Mouse (Mus musculus) cerebellum, adult 8-10 months (tissue): ENCODE results near the gene Vmn2r86.
"Not testable (repeated sequence)": the region's sequence is repeated elsewhere in the genome, so short reads cannot be mapped to it uniquely, and the experiment has no call there.

Experiments
- DNase-seq: peaks from one replicate; pipeline ENCODE4 v3.0.0; 2022

Vmn2r86 gene

DNA sequence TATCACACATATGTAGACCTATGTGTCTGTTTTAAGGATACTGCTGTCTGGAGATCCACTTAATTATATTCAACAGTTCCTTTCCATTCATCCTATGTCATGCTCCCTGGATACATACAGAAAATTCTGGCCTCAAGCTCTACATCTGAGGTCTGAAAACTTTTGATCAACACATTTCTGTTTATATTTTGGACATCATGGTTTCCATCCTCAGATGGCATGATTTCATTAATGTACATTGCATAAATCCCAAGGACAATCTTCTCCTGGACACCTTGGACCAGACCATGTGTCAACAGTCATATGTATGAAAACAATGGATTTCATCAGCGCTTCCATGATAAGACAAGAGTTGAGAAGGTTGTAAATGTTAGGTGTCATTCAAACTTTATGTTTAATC is at the start of gene Vmn2r86:
Vmn2r86 (minus strand) TSS at position 101 of the 400 bp plus-strand sequence.
- not testable (repeated sequence) for DNase-seq

DNA sequence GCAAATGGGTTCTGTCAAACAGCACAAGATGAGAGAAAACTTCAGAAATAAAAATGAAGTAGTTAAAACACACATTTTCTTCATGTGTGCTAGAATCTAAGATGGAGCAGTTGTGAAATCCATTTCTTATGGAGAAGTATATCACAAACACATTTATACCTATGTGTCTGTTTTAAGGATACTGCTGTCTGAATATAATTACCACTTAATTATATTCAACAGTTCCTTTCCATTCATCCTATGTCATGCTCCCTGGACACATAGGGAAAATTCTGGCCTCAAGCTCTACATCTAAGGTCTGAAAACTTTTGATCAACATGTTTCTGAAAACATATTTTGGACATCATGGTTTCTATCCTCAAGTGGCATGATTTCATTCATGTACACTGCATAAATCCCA is 41.4 kb upstream of the Vmn2r86 start, which contains the start of gene Vmn2r87:
Vmn2r87 (minus strand) TSS at position 101 of the 400 bp plus-strand sequence.
- no peak for DNase-seq

DNA sequence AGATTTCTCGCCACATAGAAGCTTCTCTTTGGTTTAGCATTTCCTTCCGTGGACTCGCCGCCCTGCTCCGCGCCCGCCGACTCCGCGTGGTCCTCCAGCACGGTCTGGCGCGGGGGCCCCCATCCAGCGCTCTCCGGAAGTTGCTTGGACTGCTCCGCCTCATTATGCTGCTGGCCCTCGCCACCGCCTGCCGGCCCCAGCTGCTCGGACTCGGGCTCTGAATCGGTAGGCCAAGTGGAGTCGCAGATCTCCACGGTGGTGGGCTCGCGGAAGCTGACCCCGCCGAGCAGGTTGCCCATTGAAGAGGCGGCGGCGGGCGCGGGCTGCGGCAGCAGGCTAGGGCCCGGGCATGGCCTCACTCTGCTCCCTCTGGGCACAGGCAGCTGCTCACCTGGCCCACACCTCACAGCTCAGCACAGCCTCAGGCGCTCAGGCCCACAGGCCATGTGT is 14.5 kb upstream of the Vmn2r86 start:
- DNase-seq = no peak

DNA sequence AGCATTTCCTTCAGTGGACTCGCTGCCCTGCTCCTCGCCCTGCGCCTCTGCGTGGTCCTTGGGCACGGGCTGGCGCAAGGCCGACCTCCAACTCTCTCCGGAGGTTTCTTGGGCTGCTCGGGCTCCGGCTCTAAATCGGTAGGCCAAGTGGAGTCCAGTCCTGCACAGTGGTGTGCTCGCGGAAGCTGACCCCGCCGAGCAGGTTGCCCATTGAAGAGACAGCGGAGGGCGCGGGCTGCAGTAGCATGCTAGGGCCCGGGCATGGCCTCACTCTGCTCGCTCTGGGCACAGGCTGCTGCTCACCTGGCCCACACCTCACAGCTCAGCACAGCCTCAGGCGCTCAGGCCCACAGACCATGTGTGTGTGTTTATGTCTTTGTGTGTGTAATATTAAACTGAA is 11.1 kb downstream of the Vmn2r86 start:
- DNase-seq = no peak

DNA sequence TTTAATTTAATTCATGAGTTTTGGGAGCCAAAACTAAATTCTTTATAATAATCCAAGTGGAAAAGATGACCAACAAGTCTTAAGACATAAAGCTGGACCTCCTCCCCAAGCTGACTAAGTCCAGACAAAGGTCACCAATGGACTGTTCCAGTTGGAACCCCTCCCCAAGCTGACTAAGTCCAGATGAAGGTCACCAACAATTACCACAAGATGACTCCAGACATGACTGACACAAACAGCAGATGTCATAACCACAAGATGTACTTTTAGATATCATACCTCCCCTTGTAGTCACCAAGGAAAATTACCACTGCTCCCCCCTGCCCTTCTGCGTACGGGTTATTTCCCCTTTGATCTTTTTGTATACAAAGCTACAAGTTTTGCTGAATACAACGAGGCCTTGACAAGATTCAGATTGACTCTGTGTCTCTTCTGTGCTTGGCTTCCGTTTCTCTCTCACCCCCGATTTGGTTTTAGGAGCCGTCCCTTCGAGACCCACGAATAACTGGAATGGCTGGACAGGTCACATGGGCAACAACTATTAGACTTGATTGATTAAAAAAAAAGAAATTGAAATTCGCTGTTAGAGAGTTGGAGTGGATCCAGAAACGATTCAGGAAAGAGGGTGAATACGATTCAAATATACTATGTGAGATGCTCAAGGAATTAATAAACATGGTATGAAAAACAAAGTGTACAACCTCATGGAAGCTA is 21.5 kb downstream of the Vmn2r86 start:
- not testable (repeated sequence) for DNase-seq

DNA sequence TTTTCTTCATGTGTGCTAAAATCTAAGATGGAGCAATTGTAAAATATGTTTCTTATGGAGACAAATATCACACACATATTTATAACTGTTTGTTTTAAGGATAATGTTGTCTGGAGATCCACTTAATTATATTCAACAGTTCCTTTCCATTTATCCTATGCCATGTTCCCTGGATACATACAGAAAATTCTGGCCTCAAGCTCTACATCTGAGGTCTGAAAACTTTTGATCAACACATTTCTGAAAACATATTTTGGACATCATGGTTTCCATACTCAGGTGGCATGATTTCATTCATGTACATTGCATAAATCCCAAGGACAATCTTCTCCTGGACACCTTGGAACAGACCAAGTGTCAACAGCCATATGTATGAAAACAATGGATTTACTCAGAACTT is 26.2 kb downstream of the Vmn2r86 start, which contains the start of gene Vmn2r85:
Vmn2r85 (minus strand) TSS at position 101 of the 400 bp plus-strand sequence.
- not testable (repeated sequence) for DNase-seq

DNA sequence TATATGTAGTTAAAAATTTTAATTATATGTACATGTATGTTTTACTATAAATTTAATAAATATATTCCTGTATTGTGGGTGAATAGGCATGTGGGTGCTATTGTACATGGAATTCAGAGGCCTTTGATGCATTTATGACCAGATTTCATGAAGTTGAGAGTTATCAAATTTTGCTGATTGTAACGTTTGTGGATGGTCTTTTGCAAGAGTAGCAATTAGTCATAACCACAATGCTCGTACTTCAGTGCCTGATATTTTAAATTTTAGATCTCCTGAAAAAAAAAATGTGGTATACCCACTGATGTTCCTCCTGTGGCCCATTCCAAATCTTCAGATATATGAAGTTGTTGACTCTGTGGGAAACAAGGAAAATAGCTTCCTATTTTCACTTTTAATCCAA is 33.5 kb downstream of the Vmn2r86 start:
- not testable (repeated sequence) for DNase-seq

DNA sequence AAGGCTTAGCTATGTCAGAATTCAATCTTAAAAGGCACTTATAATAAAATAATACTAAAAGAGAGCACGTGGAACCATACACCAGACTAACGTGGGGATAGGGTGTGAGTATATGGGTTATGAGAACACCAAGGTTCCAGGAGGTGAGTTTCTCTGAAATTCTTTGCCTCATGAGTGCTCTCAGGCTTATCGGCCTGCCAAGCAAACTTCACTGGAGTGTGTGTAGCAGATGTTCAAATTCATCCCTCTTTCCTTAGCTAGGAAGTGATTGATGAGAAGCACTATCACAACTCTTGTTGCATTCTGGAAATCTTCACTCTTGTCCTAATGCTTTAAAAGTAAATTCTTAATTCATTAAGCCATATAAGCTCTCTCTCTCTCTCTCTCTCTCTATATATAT is 35.4 kb downstream of the Vmn2r86 start:
- no peak for DNase-seq

DNA sequence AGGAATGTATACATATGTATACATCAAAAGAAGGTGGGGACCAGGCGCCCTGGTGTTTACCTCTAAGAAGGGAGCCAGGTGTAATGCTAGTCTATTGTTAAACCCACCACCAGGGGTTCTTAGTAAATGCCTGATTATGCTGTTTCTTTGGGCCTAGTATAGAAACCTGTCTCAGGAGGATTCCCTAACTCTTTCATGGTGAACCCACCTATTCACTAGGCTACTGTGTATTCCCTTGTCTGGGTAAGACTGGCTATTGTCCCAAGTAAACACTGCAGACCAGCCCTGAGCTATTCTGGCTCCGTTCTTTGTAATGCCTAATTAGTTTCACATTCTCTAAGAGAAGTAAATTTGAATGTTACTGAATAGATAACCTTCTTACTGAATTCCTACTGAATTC is 35.9 kb downstream of the Vmn2r86 start:
- DNase-seq = not testable (repeated sequence)

DNA sequence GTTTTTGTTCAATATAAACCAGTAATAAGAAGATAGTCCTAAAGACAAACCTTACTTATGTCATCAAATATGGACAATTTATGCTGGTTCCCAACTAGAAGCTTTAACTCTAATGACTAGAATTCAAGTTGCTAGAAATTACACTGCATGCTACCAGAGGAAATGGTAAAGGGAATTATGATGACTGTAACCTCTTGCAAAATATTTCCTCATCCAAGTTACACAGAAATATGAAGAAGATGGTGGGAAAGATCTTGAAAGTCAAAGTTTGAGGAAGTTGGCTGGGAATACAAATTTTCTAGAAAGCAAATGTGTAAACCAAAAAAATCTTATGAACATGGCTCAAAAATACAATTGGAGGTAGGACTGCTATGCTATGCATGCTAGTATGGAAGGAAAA is 39.5 kb downstream of the Vmn2r86 start:
- not testable (repeated sequence) for DNase-seq

DNA sequence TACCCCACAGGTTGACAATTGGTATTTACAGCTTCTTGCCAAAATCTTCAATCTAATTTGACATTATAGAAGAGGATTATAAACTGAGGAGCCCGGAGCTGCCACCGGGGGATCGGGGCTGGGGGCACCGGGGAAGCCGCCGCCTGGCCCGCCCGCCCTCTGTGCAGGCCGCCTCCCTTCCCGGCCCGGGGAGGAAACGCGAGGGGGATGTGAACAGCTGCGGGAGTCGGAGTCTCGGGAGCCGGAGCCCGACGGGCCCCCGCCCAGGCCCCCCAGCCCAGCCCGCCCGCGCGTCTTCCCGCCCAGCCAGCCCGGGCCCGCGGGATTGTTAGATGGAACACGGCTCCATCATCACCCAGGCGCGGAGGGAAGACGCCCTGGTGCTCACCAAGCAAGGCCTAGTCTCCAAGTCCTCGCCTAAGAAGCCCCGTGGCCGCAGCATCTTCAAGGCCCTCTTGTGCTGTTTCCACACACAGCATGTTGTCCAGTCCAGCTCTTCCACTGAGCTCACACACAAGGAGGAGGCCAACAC is 43.6 kb downstream of the Vmn2r86 start:
- DNase-seq = not testable (repeated sequence)

DNA sequence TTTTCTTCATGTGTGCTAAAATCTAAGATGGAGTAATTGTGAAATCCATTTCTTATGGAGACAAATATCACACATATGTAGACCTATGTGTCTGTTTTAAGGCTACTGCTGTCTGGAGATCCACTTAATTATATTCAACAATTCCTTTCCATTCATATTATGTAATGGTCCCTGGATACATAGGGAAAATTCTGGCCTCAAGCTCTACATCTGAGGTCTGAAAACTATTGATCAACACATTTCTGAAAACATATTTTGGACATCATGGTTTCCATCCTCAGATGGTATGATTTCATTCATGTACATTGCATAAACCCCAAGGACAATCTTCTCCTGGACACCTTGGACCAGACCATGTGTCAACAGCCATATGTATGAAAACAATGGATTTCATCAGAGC is 61.6 kb downstream of the Vmn2r86 start, which contains the start of gene Vmn2r84:
Vmn2r84 (minus strand) TSS at position 101 of the 400 bp plus-strand sequence.
- DNase-seq = no peak
